Mouse (Mus musculus) thymus, adult 2 months (tissue): ENCODE data around the gene Slc5a3.

Source experiments
- CTCF ChIP-seq: fragments of 200-500 bp; IDR thresholded peaks from 2 replicates; pipeline ENCODE4 v1.5.1; 2012; ENCODE audit warnings: mild to moderate bottlenecking, control low read depth, low read length, moderate library complexity, borderline replicate concordance; ENCODE audit not compliant: control insufficient read depth, poor library complexity, insufficient read depth; ENCODE audit errors: extremely low read depth
- POLR2A ChIP-seq: fragments of 200-500 bp; IDR thresholded peaks from 2 replicates; pipeline ENCODE4 v1.6.1; 2012; ENCODE audit warnings: mild to moderate bottlenecking, low read length, control low read depth, moderate library complexity; ENCODE audit not compliant: control insufficient read depth, poor library complexity, insufficient read depth; ENCODE audit errors: extremely low read depth

DNA sequence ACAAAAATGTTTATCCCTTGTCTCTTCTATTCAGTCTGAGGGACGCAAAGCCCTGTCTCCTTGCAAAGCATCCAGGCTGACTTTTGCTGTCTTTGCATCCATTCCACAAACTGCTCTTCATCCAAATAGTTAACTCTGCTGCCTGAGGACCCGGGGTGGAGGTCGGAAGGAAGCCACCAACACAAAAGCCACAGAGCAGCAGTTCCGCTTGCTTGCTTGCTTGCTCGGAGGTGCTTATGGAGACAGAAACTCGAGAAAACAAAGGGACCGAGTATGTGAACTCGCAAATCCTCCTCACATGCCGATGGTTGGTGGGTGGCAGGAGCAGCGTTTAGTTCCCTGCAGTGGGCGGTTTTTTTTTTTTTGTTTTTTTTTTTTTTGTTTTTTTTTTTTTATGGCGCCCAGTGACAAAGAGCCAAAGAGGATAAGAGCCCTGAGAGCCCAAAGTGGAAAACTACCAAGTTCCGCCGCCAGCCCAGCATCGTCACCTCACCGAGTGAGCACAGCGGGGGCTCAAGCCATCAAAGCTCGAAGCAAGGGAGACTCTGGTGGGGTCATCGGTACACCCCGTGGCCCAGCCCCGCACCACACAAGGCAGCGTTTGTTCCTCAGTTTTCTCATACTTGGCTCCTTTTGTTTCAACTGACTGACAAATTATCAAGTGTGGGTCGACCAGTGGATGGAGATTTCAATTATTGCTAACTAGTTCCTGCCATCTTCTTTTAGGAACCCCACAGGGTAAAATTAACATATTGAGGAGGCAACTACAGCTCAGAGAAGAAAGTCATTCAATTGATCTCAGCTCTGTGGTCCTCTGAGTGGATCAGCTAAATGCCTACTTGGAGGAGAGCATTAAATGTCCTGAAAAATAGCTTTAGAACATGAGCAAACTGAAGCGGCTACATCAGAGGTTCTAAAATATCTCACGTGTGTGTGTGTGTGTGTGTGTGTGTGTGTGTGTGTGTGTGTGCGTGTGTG, 38.7 kb upstream of the Slc5a3 start:
- no peak for TF ChIP-seq CTCF
- TF ChIP-seq POLR2A: peak; percentile 40; the same call in 1 of the 2 replicates
